Mouse (Mus musculus) heart, embryonic 16.5 days (tissue): Measurements from ENCODE around the gene Gxylt1. TPM values are rescaled to one million over a fixed set of nuclear protein-coding genes. Genes with fewer than 3 reads are reported as not detected.
"Not testable (repeated sequence)": the region's sequence is repeated elsewhere in the genome, so short reads cannot be mapped to it uniquely, and the experiment has no call there.

Experiments used
- ATAC-seq: fragments of 200-750 bp; cut with Nextera tagmentation; replicated peaks from 2 replicates; pipeline ENCODE4 v1.8.0; 2017; ENCODE audit warnings: moderate number of reproducible peaks; ENCODE audit not compliant: insufficient read depth, low FRiP score; ENCODE audit errors: extremely low read depth
- H3K27ac ChIP-seq: fragments of 300-500 bp; sonication (generic); 2 replicates; pipeline ENCODE4 v1.5.1; 2014; ENCODE audit warnings: mild to moderate bottlenecking, low read length, control low read depth, moderate library complexity
- H3K27me3 ChIP-seq: fragments of 300-500 bp; sonication (generic); 2 replicates; pipeline ENCODE4 v1.6.1; 2014; ENCODE audit warnings: low read length, mixed read lengths; ENCODE audit not compliant: control insufficient read depth, insufficient read depth
- H3K36me3 ChIP-seq: fragments of 300-500 bp; sonication (generic); 2 replicates; pipeline ENCODE4 v1.6.1; 2014; ENCODE audit not compliant: control insufficient read depth, insufficient read depth
- H3K4me1 ChIP-seq: fragments of 300-500 bp; sonication (generic); 2 replicates; pipeline ENCODE4 v1.6.1; 2014; ENCODE audit warnings: low read length, mixed read lengths; ENCODE audit not compliant: control insufficient read depth, insufficient read depth
- H3K4me2 ChIP-seq: fragments of 300-500 bp; sonication (generic); 2 replicates; pipeline ENCODE4 v1.6.1; 2014; ENCODE audit warnings: low read depth, mild to moderate bottlenecking, control low read depth, low read length
- H3K4me3 ChIP-seq: fragments of 300-500 bp; sonication (generic); 2 replicates; pipeline ENCODE4 v1.5.1; 2014; ENCODE audit warnings: mild to moderate bottlenecking, control low read depth, low read length
- H3K9ac ChIP-seq: fragments of 300-500 bp; sonication (generic); 2 replicates; pipeline ENCODE4 v1.6.1; 2014; ENCODE audit warnings: low read length, control low read depth
- H3K9me3 ChIP-seq: fragments of 300-500 bp; sonication (generic); replicated peaks from 2 replicates; pipeline ENCODE4 v1.6.1; 2016; ENCODE audit warnings: low read length; ENCODE audit not compliant: control insufficient read depth
- WGBS: fragments of 180-500 bp; shearing (Covaris S2); extraction: QIAGEN DNeasy Blood & Tissue Kit; methylation state at CpG from one replicate; pipeline ENCODE4 v1.1.7; 2014; 5-methylcytosine and 5-hydroxymethylcytosine counted together
- polyA plus RNA-seq: library from polyadenylated mRNA; unstranded; fragments of >200 nt; fragmentation: Nextera tagmentation; extraction: Ambion mirVana; gene quantifications from 2 replicates; pipeline ENCODE4 v1.2.1, GENCODE M21; 2015

The Gxylt1 gene
- polyA plus RNA-seq, 1 experiment from 2014 or later, result 6.5 TPM

- Histone ChIP-seq H3K36me3 (peaks cover 16% of the 10 kb centered on the region), H3K4me2 (no peak overlapping the region), H3K4me1 (no peaks in the 10 kb centered on the region), H3K27ac (no peak overlapping the region), H3K27me3 (no peaks in the 10 kb centered on the region), H3K4me3 (no peak overlapping the region), H3K9ac (no peak overlapping the region), H3K9me3 (no peaks in the 10 kb centered on the region)
- ATAC-seq, result no peak
- WGBS, result 65% methylated on average over 6 of the region's 6 CpGs
Observed at GRCm38 (mm10) chr15:93252396-93252795, 22.6 kb downstream of the Gxylt1 start.

- 59% methylated on average over 13 of the region's 13 CpGs for WGBS
- H3K4me2 ChIP-seq, result no peak overlapping the region
- H3K9ac ChIP-seq, result no peak overlapping the region
- no peaks in the 10 kb centered on the region for H3K9me3 ChIP-seq
- H3K27me3 ChIP-seq, result no peaks in the 10 kb centered on the region
- no peak for ATAC-seq
- H3K27ac ChIP-seq, result 0 out of 2 replicates have a peak overlapping the region, but pooled peaks have one; percentile 1
- H3K4me3 ChIP-seq, result no peak overlapping the region
- H3K36me3 ChIP-seq, result peaks cover 18% of the 10 kb centered on the region
- no peaks in the 10 kb centered on the region for H3K4me1 ChIP-seq
Observed at GRCm38 (mm10) chr15:93251553-93252250, 23.3 kb downstream of the Gxylt1 start.

GRCm38 (mm10) chr15:93243202-93243601 lies 31.8 kb downstream of the Gxylt1 start:
- peaks cover 17% of the 10 kb centered on the region; the same call in 1 of the 2 replicates for H3K36me3 ChIP-seq
- H3K9me3 ChIP-seq, result no peaks in the 10 kb centered on the region
- 45% methylated on average over 10 of the region's 10 CpGs for WGBS
- no peak overlapping the region for H3K4me3 ChIP-seq
- no peak overlapping the region for H3K27ac ChIP-seq
- H3K27me3 ChIP-seq, result no peaks in the 10 kb centered on the region
- no peak overlapping the region for H3K9ac ChIP-seq
- no peak overlapping the region for H3K4me2 ChIP-seq
- no peak; the same call in 1 of the 2 replicates for ATAC-seq
- 0 out of 2 replicates have a peak, but pooled peaks cover 2% of the 10 kb centered on the region for H3K4me1 ChIP-seq

GRCm38 (mm10) chr15:93236456-93236855 lies 38.5 kb downstream of the Gxylt1 start:
- not testable (repeated sequence) for H3K4me1 ChIP-seq, H3K9ac ChIP-seq, H3K4me2 ChIP-seq, H3K27ac ChIP-seq, H3K9me3 ChIP-seq, H3K4me3 ChIP-seq, H3K27me3 ChIP-seq
- 55% methylated on average over 10 of the region's 10 CpGs for WGBS
- peaks cover 11% of the 10 kb centered on the region; the same call in 1 of the 2 replicates for H3K36me3 ChIP-seq
- 0 out of 2 replicates have a peak, but pooled peaks have one; percentile 14 for ATAC-seq

GRCm38 (mm10) chr15:93229028-93229427 lies 46.0 kb downstream of the Gxylt1 start:
- H3K36me3 ChIP-seq, result no peaks in the 10 kb centered on the region

GRCm38 (mm10) chr15:93228375-93228774 lies 46.6 kb downstream of the Gxylt1 start:
- no peak overlapping the region for H3K27ac ChIP-seq
- ATAC-seq, result no peak
- WGBS, result 68% methylated on average over 10 of the region's 10 CpGs
- no peak overlapping the region for H3K4me2 ChIP-seq
- H3K4me1 ChIP-seq, result no peaks in the 10 kb centered on the region
- H3K9me3 ChIP-seq, result no peaks in the 10 kb centered on the region
- no peaks in the 10 kb centered on the region for H3K27me3 ChIP-seq
- no peak overlapping the region for H3K4me3 ChIP-seq
- H3K36me3 ChIP-seq, result no peaks in the 10 kb centered on the region
- H3K9ac ChIP-seq, result no peak overlapping the region

More at GRCm38 (mm10) chr15:93229028-93229427, 46.0 kb downstream of the Gxylt1 start:
- ATAC-seq, result no peak
- Histone ChIP-seq H3K27ac (no peak overlapping the region), H3K9me3 (no peaks in the 10 kb centered on the region), H3K4me1 (no peaks in the 10 kb centered on the region), H3K9ac (no peak overlapping the region), H3K4me2 (no peak overlapping the region), H3K4me3 (no peak overlapping the region), H3K27me3 (no peaks in the 10 kb centered on the region)
- WGBS, result 79% methylated on average over 11 of the region's 11 CpGs

GRCm38 (mm10) chr15:93227764-93228079 lies 47.3 kb downstream of the Gxylt1 start:
- no peak overlapping the region for H3K9ac ChIP-seq
- no peaks in the 10 kb centered on the region for H3K9me3 ChIP-seq
- WGBS, result 25% methylated on average over 6 of the region's 6 CpGs
- no peaks in the 10 kb centered on the region for H3K27me3 ChIP-seq
- no peak overlapping the region for H3K4me3 ChIP-seq
- no peaks in the 10 kb centered on the region for H3K4me1 ChIP-seq
- no peak overlapping the region for H3K27ac ChIP-seq
- no peak for ATAC-seq
- no peak overlapping the region for H3K4me2 ChIP-seq
- H3K36me3 ChIP-seq, result no peaks in the 10 kb centered on the region

GRCm38 (mm10) chr15:93226930-93227763 lies 47.8 kb downstream of the Gxylt1 start:
- Histone ChIP-seq H3K9me3 (no peaks in the 10 kb centered on the region), H3K27me3 (no peaks in the 10 kb centered on the region), H3K9ac (no peak overlapping the region), H3K4me2 (no peak overlapping the region), H3K4me3 (no peak overlapping the region), H3K36me3 (no peaks in the 10 kb centered on the region), H3K27ac (no peak overlapping the region), H3K4me1 (no peaks in the 10 kb centered on the region)
- no peak for ATAC-seq
- 89% methylated on average over 10 of the region's 10 CpGs for WGBS

GRCm38 (mm10) chr15:93222475-93222874 lies 52.5 kb downstream of the Gxylt1 start:
- Histone ChIP-seq H3K4me1 (no peaks in the 10 kb centered on the region), H3K9me3 (no peaks in the 10 kb centered on the region), H3K9ac (no peak overlapping the region), H3K27me3 (no peaks in the 10 kb centered on the region), H3K36me3 (no peaks in the 10 kb centered on the region), H3K4me3 (no peak overlapping the region), H3K4me2 (no peak overlapping the region), H3K27ac (no peak overlapping the region)
- 49% methylated on average over 7 of the region's 7 CpGs for WGBS
- ATAC-seq, result no peak
